Mouse (Mus musculus) erythroblast, embryonic 14.5 days (primary cell): ENCODE results near the gene Rad23a.

Source experiments
- GATA1 ChIP-seq: IDR thresholded peaks from 2 replicates; pipeline ENCODE4 v1.6.1; 2012; ENCODE audit warnings: low read length, inconsistent platforms, mixed read lengths
- TAL1 ChIP-seq: IDR thresholded peaks from 3 replicates; pipeline ENCODE4 v1.6.1; 2012; ENCODE audit warnings: low read length, inconsistent platforms, mixed read lengths

- TF ChIP-seq TAL1 (no peak), GATA1 (no peak)
Measured at GRCm38 (mm10) chr8:84810896-84811295, 29.6 kb downstream of the Rad23a start.
